Mouse (Mus musculus): ENCODE data around the gene Lrriq4. TPM values are rescaled to one million over a fixed set of nuclear protein-coding genes. Genes with fewer than 3 reads are reported as not detected.
"Not testable (repeated sequence)": the region's sequence is repeated elsewhere in the genome, so short reads cannot be mapped to it uniquely, and the experiment has no call there.

The Lrriq4 gene
- polyA plus RNA-seq, 1 experiment from 2014 or later = not detected

GRCm38 (mm10) chr3:30687216-30687615, 42.9 kb downstream of the Lrriq4 start:
- no peak overlapping the region for H3K4me2 ChIP-seq
- H3K27ac ChIP-seq = no peak overlapping the region
- H3K9me3 ChIP-seq = no peaks in the 10 kb centered on the region
- H3K27me3 ChIP-seq = no peaks in the 10 kb centered on the region
- 72% methylated on average over 3 of the region's 3 CpGs for WGBS
- H3K4me3 ChIP-seq = no peak overlapping the region
- no peaks in the 10 kb centered on the region for H3K4me1 ChIP-seq
- no peak overlapping the region for H3K9ac ChIP-seq
- no peak for ATAC-seq (ENCODE audit: insufficient number of reproducible peaks, insufficient read depth, low FRiP score, low TSS enrichment, low read depth)
- H3K36me3 ChIP-seq = no peaks in the 10 kb centered on the region

- Histone ChIP-seq H3K27me3 (no peaks in the 10 kb centered on the region), H3K4me1 (no peaks in the 10 kb centered on the region)
- WGBS = 54% methylated on average over 7 of the region's 7 CpGs
Observed at GRCm38 (mm10) chr3:30690976-30691375, 46.7 kb downstream of the Lrriq4 start.

GRCm38 (mm10) chr3:30695661-30696060, 51.4 kb downstream of the Lrriq4 start:
- 92% methylated on average over 2 of the region's 2 CpGs for WGBS
- no peak overlapping the region for H3K27ac ChIP-seq
- no peak overlapping the region for H3K4me3 ChIP-seq
- no peak for ATAC-seq (ENCODE audit: insufficient number of reproducible peaks, insufficient read depth, low FRiP score, low TSS enrichment, low read depth)
- H3K27me3 ChIP-seq = no peaks in the 10 kb centered on the region
- no peaks in the 10 kb centered on the region for H3K9me3 ChIP-seq
- H3K4me2 ChIP-seq = no peak overlapping the region
- no peaks in the 10 kb centered on the region for H3K4me1 ChIP-seq
- no peaks in the 10 kb centered on the region for H3K36me3 ChIP-seq
- no peak overlapping the region for H3K9ac ChIP-seq

More at GRCm38 (mm10) chr3:30690976-30691375, 46.7 kb downstream of the Lrriq4 start:
- H3K27ac ChIP-seq = no peak overlapping the region
- H3K36me3 ChIP-seq = no peaks in the 10 kb centered on the region
- H3K4me2 ChIP-seq = no peak overlapping the region
- no peaks in the 10 kb centered on the region for H3K9me3 ChIP-seq
- ATAC-seq (ENCODE audit: insufficient number of reproducible peaks, insufficient read depth, low FRiP score, low TSS enrichment, low read depth) = no peak
- no peak overlapping the region for H3K9ac ChIP-seq
- no peak overlapping the region for H3K4me3 ChIP-seq

GRCm38 (mm10) chr3:30696346-30696745, 52.0 kb downstream of the Lrriq4 start:
- Histone ChIP-seq H3K27me3 (no peaks in the 10 kb centered on the region), H3K9me3 (no peaks in the 10 kb centered on the region), H3K9ac (no peak overlapping the region), H3K36me3 (no peaks in the 10 kb centered on the region), H3K4me1 (no peaks in the 10 kb centered on the region), H3K4me3 (no peak overlapping the region), H3K4me2 (no peak overlapping the region), H3K27ac (no peak overlapping the region)
- ATAC-seq (ENCODE audit: insufficient number of reproducible peaks, insufficient read depth, low FRiP score, low TSS enrichment, low read depth) = no peak
- 10% methylated on average over 2 of the region's 2 CpGs for WGBS

GRCm38 (mm10) chr3:30697891-30698290, 53.6 kb downstream of the Lrriq4 start:
- no peaks in the 10 kb centered on the region for H3K9me3 ChIP-seq
- 83% methylated on average over 4 of the region's 4 CpGs for WGBS
- H3K4me2 ChIP-seq = no peak overlapping the region
- H3K9ac ChIP-seq = no peak overlapping the region
- no peak overlapping the region for H3K27ac ChIP-seq
- H3K36me3 ChIP-seq = no peaks in the 10 kb centered on the region
- no peaks in the 10 kb centered on the region for H3K4me1 ChIP-seq
- ATAC-seq (ENCODE audit: insufficient number of reproducible peaks, insufficient read depth, low FRiP score, low TSS enrichment, low read depth) = no peak
- no peak overlapping the region for H3K4me3 ChIP-seq
- no peaks in the 10 kb centered on the region for H3K27me3 ChIP-seq

GRCm38 (mm10) chr3:30699711-30700505, 55.6 kb downstream of the Lrriq4 start, which contains the start of gene Lrrc31:
TSS of gene Lrrc31 (minus strand) at chr3:30699843.
- not testable (repeated sequence) for H3K4me2 ChIP-seq; H3K4me1 ChIP-seq; H3K9me3 ChIP-seq; H3K4me3 ChIP-seq; H3K9ac ChIP-seq; H3K36me3 ChIP-seq; H3K27me3 ChIP-seq; H3K27ac ChIP-seq; ATAC-seq (ENCODE audit: insufficient number of reproducible peaks, insufficient read depth, low FRiP score, low TSS enrichment, low read depth)
- WGBS = 80% methylated on average over 6 of the region's 6 CpGs

GRCm38 (mm10) chr3:30705977-30706376, 61.7 kb downstream of the Lrriq4 start:
- no peak for ATAC-seq (ENCODE audit: insufficient number of reproducible peaks, insufficient read depth, low FRiP score, low TSS enrichment, low read depth)
- Histone ChIP-seq H3K4me2 (no peak overlapping the region), H3K9me3 (no peaks in the 10 kb centered on the region), H3K4me3 (no peak overlapping the region), H3K27me3 (no peaks in the 10 kb centered on the region), H3K27ac (no peak overlapping the region), H3K36me3 (no peaks in the 10 kb centered on the region), H3K9ac (no peak overlapping the region), H3K4me1 (no peaks in the 10 kb centered on the region)
- WGBS = 84% methylated on average over 3 of the region's 3 CpGs

- no peaks in the 10 kb centered on the region for H3K36me3 ChIP-seq
- H3K4me3 ChIP-seq = no peak overlapping the region
- no peak overlapping the region for H3K4me2 ChIP-seq
- no peaks in the 10 kb centered on the region for H3K27me3 ChIP-seq
- WGBS = 71% methylated on average over 4 of the region's 4 CpGs
- ATAC-seq (ENCODE audit: insufficient number of reproducible peaks, insufficient read depth, low FRiP score, low TSS enrichment, low read depth) = no peak
- H3K27ac ChIP-seq = no peak overlapping the region
- no peak overlapping the region for H3K9ac ChIP-seq
- no peaks in the 10 kb centered on the region for H3K4me1 ChIP-seq
- H3K9me3 ChIP-seq = no peaks in the 10 kb centered on the region
Observed at GRCm38 (mm10) chr3:30706614-30707276, 62.4 kb downstream of the Lrriq4 start.

- no peak for ATAC-seq (ENCODE audit: insufficient number of reproducible peaks, insufficient read depth, low FRiP score, low TSS enrichment, low read depth)
- H3K4me1 ChIP-seq = no peaks in the 10 kb centered on the region
- H3K27me3 ChIP-seq = no peaks in the 10 kb centered on the region
- H3K27ac ChIP-seq = no peak overlapping the region
- no peaks in the 10 kb centered on the region for H3K9me3 ChIP-seq
- H3K9ac ChIP-seq = no peak overlapping the region
- no peak overlapping the region for H3K4me2 ChIP-seq
- WGBS = 77% methylated on average over 6 of the region's 6 CpGs
- H3K36me3 ChIP-seq = no peaks in the 10 kb centered on the region
- H3K4me3 ChIP-seq = no peak overlapping the region
Observed at GRCm38 (mm10) chr3:30710191-30710590, 65.9 kb downstream of the Lrriq4 start.

- H3K9ac ChIP-seq = no peak overlapping the region
- no peak overlapping the region for H3K4me2 ChIP-seq
- no peak for ATAC-seq (ENCODE audit: insufficient number of reproducible peaks, insufficient read depth, low FRiP score, low TSS enrichment, low read depth)
- H3K9me3 ChIP-seq = no peaks in the 10 kb centered on the region
- H3K4me1 ChIP-seq = no peaks in the 10 kb centered on the region
- 84% methylated on average over 1 of the region's 1 CpGs for WGBS
- no peak overlapping the region for H3K27ac ChIP-seq
- no peak overlapping the region for H3K4me3 ChIP-seq
- no peaks in the 10 kb centered on the region for H3K36me3 ChIP-seq
- H3K27me3 ChIP-seq = no peaks in the 10 kb centered on the region
Observed at GRCm38 (mm10) chr3:30713334-30713733, 69.0 kb downstream of the Lrriq4 start.

- Histone ChIP-seq H3K27ac (no peak overlapping the region), H3K27me3 (no peaks in the 10 kb centered on the region), H3K4me2 (no peak overlapping the region), H3K4me3 (no peak overlapping the region), H3K9ac (no peak overlapping the region), H3K9me3 (no peaks in the 10 kb centered on the region), H3K4me1 (no peaks in the 10 kb centered on the region), H3K36me3 (no peaks in the 10 kb centered on the region)
- ATAC-seq (ENCODE audit: insufficient number of reproducible peaks, insufficient read depth, low FRiP score, low TSS enrichment, low read depth) = no peak
- 81% methylated on average over 3 of the region's 3 CpGs for WGBS
Observed at GRCm38 (mm10) chr3:30718649-30719048, 74.3 kb downstream of the Lrriq4 start.
